Mouse (Mus musculus) stomach, postnatal 0 days (tissue): ENCODE results near the gene Pde11a.

Source experiments
- CTCF ChIP-seq: IDR thresholded peaks from 2 replicates; pipeline ENCODE4 v1.5.1; 2016; ENCODE audit warnings: antibody characterized with exemption, low read depth, mild to moderate bottlenecking, moderate library complexity
- EP300 ChIP-seq: optimal IDR thresholded peaks from 2 replicates; pipeline ENCODE3; 2016; ENCODE audit warnings: antibody characterized with exemption

GRCm38 (mm10) chr2:76040116-76040515, 298.5 kb downstream of the Pde11a start:
- TF ChIP-seq EP300 (no peak), CTCF (no peak)
